Mouse (Mus musculus) lung, adult 18-20 months (tissue): ENCODE data around the gene Krt18.
"Not testable (repeated sequence)": the region's sequence is repeated elsewhere in the genome, so short reads cannot be mapped to it uniquely, and the experiment has no call there.

Source experiments
- DNase-seq, 2 experiments: peaks; one replicate each; pipeline ENCODE4 v3.0.0; 2022; ENCODE audit warnings: mixed read lengths in 2 of 2

Gene Krt18

GRCm38 (mm10) chr15:102070476-102071467, 42.8 kb downstream of the Krt18 start:
- no peak for DNase-seq

GRCm38 (mm10) chr15:102072963-102073558, 45.1 kb downstream of the Krt18 start:
- no peak for DNase-seq

GRCm38 (mm10) chr15:102073559-102074069, 45.6 kb downstream of the Krt18 start, which contains the start of gene Eif4b:
Gene Eif4b (plus strand): TSS chr15:102073773.
- peak; percentile 99 for DNase-seq

- peak; percentile 57 to 62 for DNase-seq
Observed at GRCm38 (mm10) chr15:102074070-102074731, 46.2 kb downstream of the Krt18 start.

GRCm38 (mm10) chr15:102074876-102075585, 47.1 kb downstream of the Krt18 start:
- peak in 1 of 2 experiments; percentile 30 for DNase-seq

- DNase-seq = no peak
Observed at GRCm38 (mm10) chr15:102077111-102077677, 49.2 kb downstream of the Krt18 start.

- DNase-seq = no peak
Observed at GRCm38 (mm10) chr15:102079221-102079620, 51.2 kb downstream of the Krt18 start.

GRCm38 (mm10) chr15:102079924-102080323, 51.9 kb downstream of the Krt18 start:
- not testable (repeated sequence) for DNase-seq

GRCm38 (mm10) chr15:102080429-102080828, 52.4 kb downstream of the Krt18 start:
- no peak for DNase-seq
